Mouse (Mus musculus) lung, postnatal 0 days (tissue): Measurements from ENCODE around the gene Agbl1. TPM values are rescaled to one million over a fixed set of nuclear protein-coding genes. Genes with fewer than 3 reads are reported as not detected.

Experiments
- ATAC-seq: fragments of 200-750 bp; cut with Nextera tagmentation; 2 replicates; pipeline ENCODE4 v1.8.0; 2017; ENCODE audit warnings: moderate library complexity
- DNase-seq: peaks from one replicate; pipeline ENCODE4 v3.0.0-alpha.2; 2016; ENCODE audit warnings: low spot score
- H3K27ac ChIP-seq: fragments of 300-500 bp; sonication (generic); 2 replicates; pipeline ENCODE4 v1.5.1; 2014; ENCODE audit warnings: antibody characterized with exemption, mild to moderate bottlenecking, low read length, mixed read lengths
- H3K27me3 ChIP-seq: fragments of 300-500 bp; sonication (generic); replicated peaks from 2 replicates; pipeline ENCODE4 v1.6.1; 2014; ENCODE audit warnings: low read length, mixed read lengths; ENCODE audit not compliant: insufficient read depth
- H3K36me3 ChIP-seq: fragments of 300-500 bp; sonication (generic); 2 replicates; pipeline ENCODE4 v1.6.1; 2014; ENCODE audit warnings: low read length, mixed read lengths; ENCODE audit not compliant: insufficient read depth
- H3K4me1 ChIP-seq: fragments of 300-500 bp; sonication (generic); 2 replicates; pipeline ENCODE4 v1.6.1; 2014; ENCODE audit warnings: antibody characterized with exemption, low read depth, low read length, mixed read lengths; ENCODE audit not compliant: insufficient read depth
- H3K4me2 ChIP-seq: fragments of 300-500 bp; sonication (generic); replicated peaks from 2 replicates; pipeline ENCODE4 v1.6.1; 2014; ENCODE audit warnings: low read depth, mild to moderate bottlenecking, low read length, moderate library complexity, mixed read lengths
- H3K4me3 ChIP-seq: fragments of 300-500 bp; sonication (generic); 2 replicates; pipeline ENCODE4 v1.5.1; 2014; ENCODE audit warnings: low read depth, low read length
- H3K9ac ChIP-seq: fragments of 300-500 bp; sonication (generic); replicated peaks from 2 replicates; pipeline ENCODE4 v1.6.1; 2014; ENCODE audit warnings: low read depth, mild to moderate bottlenecking
- H3K9me3 ChIP-seq: fragments of 300-500 bp; sonication (generic); 2 replicates; pipeline ENCODE4 v1.6.1; 2016; ENCODE audit warnings: low read length, mixed read lengths
- CTCF ChIP-seq: IDR thresholded peaks from 2 replicates; pipeline ENCODE4 v1.5.1; 2016; ENCODE audit warnings: antibody characterized with exemption, mild to moderate bottlenecking
- EP300 ChIP-seq: IDR thresholded peaks from 2 replicates; pipeline ENCODE4 v1.6.1; 2016; ENCODE audit warnings: antibody characterized with exemption, mild to moderate bottlenecking, control low read depth
- WGBS: fragments of 180-500 bp; shearing (Covaris S2); extraction: QIAGEN DNeasy Blood & Tissue Kit; methylation state at CpG from one replicate; pipeline ENCODE4 v1.1.7; 2014; 5-methylcytosine and 5-hydroxymethylcytosine counted together
- polyA plus RNA-seq: library from polyadenylated mRNA; unstranded; fragments of >200 nt; fragmentation: Nextera tagmentation; extraction: Ambion mirVana; gene quantifications from 2 replicates; pipeline ENCODE4 v1.2.1, GENCODE M21; 2015

Gene Agbl1
- polyA plus RNA-seq, 1 experiment from 2014 or later: not detected

DNA sequence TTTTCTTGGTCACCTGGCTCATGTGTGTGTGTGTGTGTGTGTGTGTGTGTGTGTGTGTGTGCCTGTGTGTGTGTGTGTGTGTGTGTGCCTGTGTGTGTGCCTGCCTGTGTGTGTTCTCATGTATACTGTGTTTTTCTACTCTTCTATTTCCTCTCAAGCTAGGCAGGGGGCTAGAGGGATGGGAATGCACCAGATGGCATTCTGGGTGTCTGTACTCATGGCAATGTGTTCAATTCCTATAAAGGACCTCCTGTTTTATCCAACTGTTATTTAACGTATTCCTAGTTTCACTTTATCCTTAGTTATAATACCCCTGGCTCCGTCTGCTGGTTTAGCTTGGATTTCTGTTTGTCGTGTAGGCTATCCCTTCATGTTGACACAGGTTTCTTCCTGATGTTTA, 149.8 kb downstream of the Agbl1 start:
- no peak for ATAC-seq
- Histone ChIP-seq H3K4me3 (no peak overlapping the region), H3K9me3 (no peaks in the 10 kb centered on the region), H3K9ac (no peak overlapping the region), H3K27me3 (no peaks in the 10 kb centered on the region), H3K27ac (no peak overlapping the region), H3K36me3 (no peaks in the 10 kb centered on the region), H3K4me1 (no peaks in the 10 kb centered on the region), H3K4me2 (no peak overlapping the region)
- 82% methylated on average over 3 of the region's 3 CpGs for WGBS
- DNase-seq: no peak
- TF ChIP-seq EP300 (no peak), CTCF (no peak)

DNA sequence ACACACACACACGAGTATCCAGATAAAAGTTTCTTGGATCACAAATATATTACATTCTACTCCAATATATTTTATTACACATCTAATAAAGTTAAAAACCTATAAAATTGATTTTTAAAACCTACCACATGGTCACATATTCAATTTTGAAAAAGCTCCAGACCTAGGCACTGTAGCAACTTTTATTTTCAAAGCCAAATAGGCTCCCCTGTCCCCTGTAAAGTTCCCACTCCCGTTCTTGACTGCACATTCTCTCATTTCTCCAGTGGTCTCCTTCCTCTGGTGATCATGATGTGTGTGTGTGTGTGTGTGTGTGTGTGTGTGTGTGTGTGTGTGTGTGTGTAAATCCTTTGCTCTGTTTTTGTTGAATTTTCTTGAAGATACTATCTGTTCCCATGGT, 152.3 kb downstream of the Agbl1 start:
- Histone ChIP-seq H3K36me3 (no peaks in the 10 kb centered on the region), H3K9me3 (no peaks in the 10 kb centered on the region), H3K4me3 (no peak overlapping the region), H3K4me1 (no peaks in the 10 kb centered on the region), H3K9ac (no peak overlapping the region), H3K27ac (no peak overlapping the region), H3K4me2 (no peak overlapping the region), H3K27me3 (no peaks in the 10 kb centered on the region)
- ATAC-seq: no peak
- 60% methylated on average over 2 of the region's 2 CpGs for WGBS
- TF ChIP-seq EP300 (no peak), CTCF (no peak)
- no peak for DNase-seq

DNA sequence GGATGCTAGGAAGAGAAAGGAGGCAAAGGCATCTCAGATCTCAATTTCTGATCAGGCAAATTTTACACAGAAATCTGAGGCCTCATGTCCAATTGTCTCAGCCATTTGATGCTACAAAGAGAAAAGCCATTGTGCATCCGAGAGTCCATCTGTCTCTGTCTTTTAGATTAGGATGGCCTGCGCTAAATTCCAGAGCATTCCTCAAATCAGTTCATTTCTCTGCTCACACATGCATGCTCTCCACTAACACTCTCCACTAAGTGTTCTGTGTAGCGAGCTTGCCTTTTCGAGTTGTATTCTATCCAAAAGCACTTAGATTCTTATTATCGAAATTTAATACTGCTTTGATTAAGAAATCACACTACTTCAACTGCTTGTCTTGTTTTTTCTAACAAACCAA, 159.6 kb downstream of the Agbl1 start:
- peak; percentile 14 for DNase-seq
- WGBS: 55% methylated on average over 5 of the region's 5 CpGs
- Histone ChIP-seq H3K9me3 (no peaks in the 10 kb centered on the region), H3K4me3 (no peak overlapping the region), H3K36me3 (no peaks in the 10 kb centered on the region), H3K9ac (no peak overlapping the region), H3K4me2 (no peak overlapping the region), H3K27me3 (no peaks in the 10 kb centered on the region), H3K4me1 (peaks cover 4% of the 10 kb centered on the region; the same call in 1 of the 2 replicates), H3K27ac (no peak overlapping the region)
- no peak for ATAC-seq
- TF ChIP-seq EP300 (no peak), CTCF (no peak)

DNA sequence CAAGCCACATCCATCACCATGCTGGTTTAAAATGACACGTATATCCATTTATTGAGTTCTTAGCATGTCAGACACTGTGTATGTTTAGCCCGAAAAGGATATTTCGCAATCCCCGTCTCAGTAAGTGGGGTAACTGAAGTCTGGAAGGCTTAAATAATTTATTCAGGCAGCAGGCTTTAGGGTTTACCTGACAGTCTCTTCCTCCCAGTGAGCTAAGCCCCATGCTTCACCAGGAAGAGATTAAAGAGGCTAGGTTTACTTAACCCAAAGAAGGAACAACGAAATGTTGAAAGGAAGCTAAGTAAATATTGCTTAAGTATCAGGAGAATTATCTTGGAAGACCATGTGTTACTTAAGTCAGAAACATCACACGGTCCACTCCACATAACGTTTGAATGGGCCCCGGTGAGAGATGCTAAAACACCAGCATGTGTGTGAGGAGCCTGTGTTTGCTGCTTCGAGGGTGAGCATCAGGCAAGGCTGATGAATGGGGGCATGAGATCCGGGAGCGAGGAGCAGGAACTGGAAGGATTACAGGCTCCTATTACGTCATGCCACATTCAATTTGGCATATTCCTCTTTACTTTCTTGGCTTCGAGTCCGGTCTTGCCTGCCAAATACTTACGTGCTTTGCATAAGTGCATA, 162.7 kb downstream of the Agbl1 start:
- no peak for TF ChIP-seq CTCF
- no peak for TF ChIP-seq EP300
- Histone ChIP-seq H3K4me1 (peaks cover 4% of the 10 kb centered on the region; the same call in 1 of the 2 replicates), H3K4me2 (0 out of 2 replicates have a peak overlapping the region, but pooled peaks have one; percentile 8), H3K27ac (no peak overlapping the region), H3K9me3 (no peaks in the 10 kb centered on the region), H3K4me3 (no peak overlapping the region), H3K36me3 (no peaks in the 10 kb centered on the region), H3K27me3 (no peaks in the 10 kb centered on the region), H3K9ac (no peak overlapping the region)
- peak; percentile 53 for ATAC-seq
- no peak for DNase-seq
- 6% methylated on average over 15 of the region's 15 CpGs for WGBS

DNA sequence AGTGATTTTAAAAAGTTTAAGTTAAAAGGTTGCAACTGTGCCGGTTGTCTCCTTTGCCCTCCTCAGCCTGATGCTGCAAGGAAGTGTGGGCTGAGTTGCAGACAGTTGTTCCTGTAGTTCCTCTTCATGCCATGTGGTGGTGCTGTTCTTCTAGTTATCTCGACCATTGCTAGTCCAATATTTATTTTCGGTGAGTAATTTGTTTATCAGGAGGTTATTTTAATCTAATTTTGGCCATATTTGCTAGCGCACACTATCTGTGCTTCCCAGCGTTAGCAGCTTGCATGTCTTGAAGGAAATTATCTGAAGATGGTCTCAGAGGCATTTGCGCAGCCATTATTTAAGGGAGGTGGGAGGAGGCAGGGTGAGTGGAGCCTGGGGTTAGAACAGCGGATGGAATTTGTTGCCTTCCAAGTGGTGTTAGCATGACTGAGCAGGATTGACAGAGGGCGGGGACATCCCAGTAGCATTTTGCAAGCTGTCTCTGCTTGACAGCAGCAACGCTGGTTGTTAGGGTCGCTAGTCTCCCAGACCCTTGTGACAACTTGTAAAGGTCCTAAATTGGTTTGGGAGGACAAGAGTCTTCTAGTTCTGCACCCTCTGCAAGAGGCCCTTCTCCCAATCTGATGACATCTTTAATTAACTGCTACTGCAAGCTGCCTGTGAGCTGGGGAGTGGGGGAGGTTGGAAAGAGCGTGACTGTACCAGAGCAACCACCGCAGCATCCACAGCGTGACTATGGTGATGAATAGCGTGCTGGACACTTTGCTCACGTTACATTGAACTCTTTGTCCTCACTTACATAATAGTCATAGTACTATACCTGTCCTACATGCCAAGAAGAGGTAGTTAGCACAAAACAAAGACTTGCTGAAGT, 163.5 kb downstream of the Agbl1 start:
- Histone ChIP-seq H3K9ac (no peak overlapping the region), H3K27me3 (no peaks in the 10 kb centered on the region), H3K4me3 (peak overlapping the region; percentile 12; the same call in 1 of the 2 replicates), H3K4me1 (peaks cover 4% of the 10 kb centered on the region; the same call in 1 of the 2 replicates), H3K36me3 (no peaks in the 10 kb centered on the region), H3K4me2 (peak overlapping the region; percentile 44), H3K9me3 (no peaks in the 10 kb centered on the region), H3K27ac (no peak overlapping the region)
- 16% methylated on average over 15 of the region's 15 CpGs for WGBS
- DNase-seq (peak; percentile 76), ATAC-seq (peak; percentile 66)
- TF ChIP-seq EP300: no peak
- peak; percentile 81 for TF ChIP-seq CTCF

DNA sequence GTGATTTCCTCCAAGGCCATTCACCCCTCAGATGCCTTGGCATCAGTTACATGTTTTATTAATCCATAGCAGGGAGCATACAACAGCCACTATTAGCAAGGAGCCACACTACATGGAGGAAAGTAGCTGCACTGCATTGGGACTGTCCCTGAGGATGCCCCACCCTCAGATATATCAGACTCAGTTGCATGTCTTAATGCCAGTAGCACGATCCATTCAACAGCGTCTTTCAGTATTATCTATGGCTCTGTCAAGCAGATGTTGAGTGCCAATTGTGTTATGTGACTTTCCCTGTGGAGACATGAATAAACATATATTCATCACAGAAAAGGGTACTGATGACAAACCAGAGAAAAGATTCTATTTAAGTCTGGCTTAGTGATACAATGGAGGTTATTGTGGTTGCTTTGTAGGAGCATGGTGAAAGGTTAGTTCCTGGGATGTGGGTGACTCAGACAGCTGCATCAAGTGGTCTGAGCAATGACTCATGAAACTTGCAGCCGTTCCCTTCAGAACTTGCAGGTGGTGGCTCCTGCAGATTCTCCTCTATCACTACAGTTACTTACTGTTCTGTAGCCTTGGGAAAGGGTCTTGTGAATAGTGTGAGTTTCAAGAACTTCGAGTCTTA, 178.4 kb downstream of the Agbl1 start:
- Histone ChIP-seq H3K4me2 (no peak overlapping the region), H3K27me3 (no peaks in the 10 kb centered on the region), H3K27ac (no peak overlapping the region), H3K36me3 (no peaks in the 10 kb centered on the region), H3K4me1 (no peaks in the 10 kb centered on the region), H3K9ac (no peak overlapping the region), H3K9me3 (no peaks in the 10 kb centered on the region), H3K4me3 (no peak overlapping the region)
- TF ChIP-seq CTCF: no peak
- TF ChIP-seq EP300: no peak
- 50% methylated on average over 4 of the region's 4 CpGs for WGBS
- ATAC-seq (no peak), DNase-seq (no peak)
